Comparison of ENCODE assay signal across 8 mouse cellular contexts in the genomic region with DNA sequence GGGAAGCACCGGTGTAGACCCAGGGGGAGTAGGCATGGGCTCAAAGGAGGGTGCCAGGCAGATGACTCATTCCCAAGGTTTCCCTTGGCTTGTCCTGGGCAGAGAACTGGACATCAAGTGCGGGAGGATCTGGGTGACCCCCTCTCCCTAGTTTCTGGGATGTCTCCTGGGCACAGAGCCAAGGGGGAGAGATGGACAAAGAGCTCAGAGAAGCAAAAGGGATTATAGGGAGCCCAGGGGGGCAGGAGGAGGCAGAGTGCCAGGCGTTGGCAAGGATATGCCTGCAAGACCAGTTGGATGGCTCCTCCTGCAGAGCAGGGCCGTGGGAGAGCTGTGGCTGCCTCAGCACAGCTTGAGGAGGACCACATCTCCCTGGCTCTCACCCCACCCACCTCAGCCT. TPM values are rescaled to one million over a fixed set of nuclear protein-coding genes. Genes with fewer than 3 reads are reported as not detected.
DNase-seq lines count a peak whose midpoint lies in the region; ATAC-seq and TF ChIP-seq lines count a peak whose summit lies in the region.

No protein-coding gene starts in this region.

- 70% methylated on average over 4 of the region's 4 CpGs for WGBS in embryonic facial prominence, embryonic 13.5 days
- WGBS in lung, postnatal 0 days: 33% methylated on average over 4 of the region's 4 CpGs

- peaks cover 10% of the 10 kb centered on the region for H3K36me3 ChIP-seq in embryonic facial prominence, embryonic 13.5 days
- H3K36me3 ChIP-seq in lung, postnatal 0 days (ENCODE audit: insufficient read depth, low read length): no peaks in the 10 kb centered on the region

- ATAC-seq in cerebellum, adult (ENCODE audit: insufficient number of reproducible peaks, low FRiP score, low TSS enrichment): no peak
- peak; percentile 44 for ATAC-seq in embryonic facial prominence, embryonic 13.5 days (ENCODE audit: insufficient number of reproducible peaks, insufficient read depth, low FRiP score, low TSS enrichment, low read depth)
- ATAC-seq in lung, postnatal 0 days: no peak

- peak overlapping the region; percentile 32; the same call in 1 of the 2 replicates for H3K9ac ChIP-seq in embryonic facial prominence, embryonic 13.5 days
- H3K9ac ChIP-seq in lung, postnatal 0 days (replicated peaks; ENCODE audit: low read depth): no peak overlapping the region

- H3K4me1 ChIP-seq in embryonic facial prominence, embryonic 13.5 days: peaks cover 59% of the 10 kb centered on the region
- H3K4me1 ChIP-seq in lung, postnatal 0 days (ENCODE audit: insufficient read depth, low read depth, low read length): peaks cover 30% of the 10 kb centered on the region; the same call in 1 of the 2 replicates

- 0 out of 2 replicates have a peak overlapping the region, but pooled peaks have one; percentile 9 for H3K4me2 ChIP-seq in embryonic facial prominence, embryonic 13.5 days
- H3K4me2 ChIP-seq in lung, postnatal 0 days (replicated peaks; ENCODE audit: low read depth, low read length): no peak overlapping the region

- no peak for TF ChIP-seq CTCF in lung, postnatal 0 days (IDR thresholded peaks at IDR 0.05)

- H3K27ac ChIP-seq in embryonic facial prominence, embryonic 13.5 days: no peak overlapping the region
- peak overlapping the region; percentile 16; the same call in 1 of the 2 replicates for H3K27ac ChIP-seq in lung, postnatal 0 days (ENCODE audit: low read length)

- TF ChIP-seq EP300 in lung, postnatal 0 days (IDR thresholded peaks at IDR 0.05): no peak

- peak; percentile 43 for DNase-seq in cerebellum, adult 11 months
- DNase-seq in MN1 (ENCODE audit: low spot score): peak; percentile 68
- peak; percentile 54 to 68 for DNase-seq in kidney, postnatal 25 days
- peak; percentile 58 for DNase-seq in lung, postnatal 0 days (ENCODE audit: low spot score)
- peak; percentile 80 for DNase-seq in right cerebral cortex, postnatal 4 days
- DNase-seq in embryo, embryonic 10 days (ENCODE audit: low spot score): no peak

- H3K4me3 ChIP-seq in embryonic facial prominence, embryonic 13.5 days: no peak overlapping the region
- H3K4me3 ChIP-seq in lung, postnatal 0 days (ENCODE audit: low read depth, low read length): no peak overlapping the region

- H3K27me3 ChIP-seq in embryonic facial prominence, embryonic 13.5 days: no peaks in the 10 kb centered on the region
- no peaks in the 10 kb centered on the region for H3K27me3 ChIP-seq in lung, postnatal 0 days (replicated peaks; ENCODE audit: insufficient read depth, low read length)

- H3K9me3 ChIP-seq in embryonic facial prominence, embryonic 13.5 days: no peaks in the 10 kb centered on the region
- no peaks in the 10 kb centered on the region for H3K9me3 ChIP-seq in lung, postnatal 0 days (ENCODE audit: low read length)

RNA-seq across cellular contexts. Expression of a gene that starts 4.3 kb away (rescaled TPM):
- 21.2 and 24.6 TPM in 2 replicates for polyA plus RNA-seq in embryonic facial prominence, embryonic 13.5 days (2015; fragmentation: Nextera tagmentation; extraction: Ambion mirVana)
- polyA plus RNA-seq in lung, postnatal 0 days (2015; fragmentation: Nextera tagmentation; extraction: Ambion mirVana): 13.9 and 17.7 TPM in 2 replicates
